Mouse (Mus musculus): ENCODE results near the gene Esyt2.

The Esyt2 gene

DNA sequence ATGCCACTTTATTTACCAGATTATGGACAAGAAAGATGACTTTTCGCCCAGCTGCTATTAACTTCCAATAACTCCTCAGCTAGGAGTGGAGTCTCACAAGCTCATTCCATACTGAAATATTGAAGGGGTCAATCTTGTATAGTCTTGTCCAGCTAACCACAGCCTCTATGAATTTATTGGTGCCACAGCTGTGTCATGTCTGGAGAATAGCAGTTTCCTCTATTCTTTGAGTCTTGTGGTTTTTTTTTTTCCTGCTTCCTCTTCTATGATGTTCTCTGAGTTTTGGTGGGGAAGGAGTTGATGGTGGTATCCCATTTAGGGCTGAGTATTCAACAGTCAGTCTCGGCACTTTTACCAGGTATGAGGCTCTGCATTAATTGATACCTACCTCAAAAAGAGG is 154.2 kb downstream of the Esyt2 start:
- in situ Hi-C loops (cut with MboI; ENCODE audit: low sequenced_read_pairs), result no loop called here

DNA sequence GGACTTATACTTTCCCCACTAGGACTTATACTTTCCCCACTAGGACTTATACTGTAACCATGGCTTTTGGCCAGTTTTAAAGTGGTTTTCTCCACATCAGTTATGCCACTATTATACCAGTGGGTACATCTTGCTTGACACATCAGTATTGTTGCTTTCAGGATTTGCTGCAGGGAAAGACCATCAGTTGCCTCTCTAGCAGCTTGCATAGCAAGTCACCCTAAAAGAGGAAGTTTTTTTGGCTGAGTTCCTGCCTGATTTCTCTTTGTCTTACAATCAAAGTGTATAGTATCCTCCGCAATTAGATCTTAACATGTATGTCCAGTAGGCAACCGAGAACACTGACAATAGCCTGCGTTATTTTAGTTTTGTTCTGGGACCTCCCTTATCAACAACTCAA is 155.1 kb downstream of the Esyt2 start:
- in situ Hi-C loops (cut with MboI; ENCODE audit: low sequenced_read_pairs), result no loop called here

DNA sequence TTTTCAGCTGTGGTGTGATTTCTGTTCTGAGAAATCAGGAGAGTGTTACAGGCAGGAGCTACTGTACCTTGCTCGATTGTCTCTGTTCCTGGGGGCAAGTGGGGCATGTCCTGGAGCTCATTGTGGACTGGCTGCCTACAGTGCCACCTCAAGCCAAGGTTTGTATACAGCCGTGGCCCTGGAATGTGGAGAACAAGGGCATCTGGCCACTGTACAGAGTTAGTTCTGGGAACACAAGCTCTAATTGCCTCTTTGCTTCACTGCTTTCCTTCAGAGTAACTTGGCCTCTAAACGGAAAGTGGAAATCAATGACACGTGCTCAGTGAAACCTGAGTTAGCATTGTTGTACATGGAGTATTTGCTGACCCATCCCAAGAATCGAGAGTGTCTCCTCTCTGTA is 157.6 kb downstream of the Esyt2 start:
- in situ Hi-C loops (cut with MboI; ENCODE audit: low sequenced_read_pairs), result no loop called here
